Mouse (Mus musculus) cerebellum, adult 8-10 months (tissue): ENCODE data around the gene Thumpd3.
A peak's percentile ranks its signal among the peaks of the same experiment; 100 is the strongest.

ENCODE experiments used
- DNase-seq: peaks from one replicate; pipeline ENCODE4 v3.0.0; 2022

Gene Thumpd3

DNA sequence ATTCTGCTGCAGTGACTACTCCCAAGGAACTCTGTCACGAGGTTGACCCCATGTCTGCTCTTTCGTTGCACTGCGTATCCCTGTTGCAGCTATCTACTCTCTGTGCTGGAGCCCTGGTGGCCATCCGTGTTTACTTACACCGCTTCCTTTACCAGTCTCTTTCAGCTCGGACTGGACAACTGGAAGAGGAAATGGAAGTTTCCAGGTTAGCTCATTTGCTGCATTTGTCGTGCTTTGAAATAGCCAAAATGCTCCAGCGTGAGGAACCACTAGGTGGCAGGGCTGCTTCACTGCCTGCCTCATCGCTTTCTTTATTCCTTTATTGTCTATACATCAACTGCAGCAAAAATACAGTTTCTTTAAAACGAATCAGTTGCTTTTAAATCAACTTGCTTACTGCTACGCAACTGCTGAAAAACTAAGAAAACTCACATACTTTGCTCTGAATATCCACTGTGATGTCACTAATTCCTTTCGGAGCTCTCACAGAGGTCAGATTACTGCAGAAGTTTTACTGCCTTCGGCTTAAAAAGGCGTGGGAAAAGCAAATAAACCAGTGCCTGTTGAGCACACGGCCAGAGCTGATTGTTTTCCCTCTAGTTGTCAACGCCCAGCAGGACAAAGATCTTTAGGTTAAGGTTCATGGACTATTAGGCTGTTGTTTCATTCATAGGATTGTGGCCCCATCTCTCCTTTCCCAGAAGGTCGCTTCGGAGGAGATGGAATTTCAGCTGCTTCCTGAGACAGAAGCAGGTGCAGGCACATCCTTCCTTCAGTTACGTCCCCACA, 7.9 kb upstream of the Thumpd3 start:
- peak; percentile 68 for DNase-seq

GRCm38 (mm10) chr6:113038735-113039058, 7.3 kb upstream of the Thumpd3 start:
- no peak for DNase-seq

- no peak for DNase-seq
Observed at GRCm38 (mm10) chr6:113040319-113040718, 5.7 kb upstream of the Thumpd3 start.

DNA sequence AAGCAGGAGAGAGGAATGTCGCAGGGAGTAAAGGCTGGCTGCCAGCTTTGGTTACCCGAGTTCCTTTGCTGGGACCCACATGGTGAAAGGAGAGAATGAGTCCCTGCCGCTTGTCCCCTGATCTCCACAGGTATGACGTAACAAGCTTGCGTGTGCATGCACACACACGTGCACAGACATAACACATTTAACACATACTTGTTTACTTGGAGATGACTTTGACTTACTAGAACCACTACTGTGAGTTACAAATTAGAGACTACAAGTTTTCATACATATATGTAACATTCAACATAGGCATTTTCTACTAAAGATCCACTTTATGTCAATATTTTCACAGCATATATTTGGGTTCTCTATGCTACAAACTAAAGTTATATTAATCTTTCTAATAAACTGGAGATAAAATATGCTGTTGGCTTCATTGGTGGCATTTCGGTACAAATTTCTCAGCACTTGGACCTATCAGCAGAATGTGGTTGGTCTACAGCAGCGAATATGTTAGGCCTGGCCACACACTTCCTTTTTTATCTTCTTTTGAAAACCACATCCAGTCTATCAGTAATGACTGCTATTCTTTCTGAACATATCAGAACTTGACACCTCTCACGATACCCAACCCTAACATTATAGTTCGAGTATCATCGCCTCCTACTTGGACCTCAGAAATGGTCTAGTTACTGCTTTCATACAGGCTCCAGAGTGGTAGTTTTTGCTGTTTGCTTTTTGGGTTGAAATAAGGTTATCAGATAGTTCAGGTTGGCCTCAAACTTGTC, 4.6 kb upstream of the Thumpd3 start:
- DNase-seq: no peak

DNA sequence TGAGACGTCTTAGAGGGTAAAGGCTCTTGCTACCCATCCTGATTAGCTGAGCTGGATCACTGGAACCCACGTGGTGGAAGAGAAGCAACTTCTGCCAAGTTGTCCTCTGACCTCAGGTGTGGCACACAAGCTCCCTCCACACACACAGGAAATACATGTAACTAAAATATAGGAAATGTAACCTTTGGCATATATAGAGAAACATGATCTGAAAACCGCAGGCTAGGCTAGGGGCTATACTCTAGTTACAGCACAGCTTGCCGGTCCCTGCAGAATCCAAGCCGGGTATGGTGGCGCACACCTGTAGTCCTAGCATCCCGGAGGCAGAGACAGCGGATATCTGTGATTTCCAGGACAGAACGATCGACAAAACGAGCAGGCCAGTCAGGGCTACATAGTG, 450 bp upstream of the Thumpd3 start:
- DNase-seq: no peak

DNA sequence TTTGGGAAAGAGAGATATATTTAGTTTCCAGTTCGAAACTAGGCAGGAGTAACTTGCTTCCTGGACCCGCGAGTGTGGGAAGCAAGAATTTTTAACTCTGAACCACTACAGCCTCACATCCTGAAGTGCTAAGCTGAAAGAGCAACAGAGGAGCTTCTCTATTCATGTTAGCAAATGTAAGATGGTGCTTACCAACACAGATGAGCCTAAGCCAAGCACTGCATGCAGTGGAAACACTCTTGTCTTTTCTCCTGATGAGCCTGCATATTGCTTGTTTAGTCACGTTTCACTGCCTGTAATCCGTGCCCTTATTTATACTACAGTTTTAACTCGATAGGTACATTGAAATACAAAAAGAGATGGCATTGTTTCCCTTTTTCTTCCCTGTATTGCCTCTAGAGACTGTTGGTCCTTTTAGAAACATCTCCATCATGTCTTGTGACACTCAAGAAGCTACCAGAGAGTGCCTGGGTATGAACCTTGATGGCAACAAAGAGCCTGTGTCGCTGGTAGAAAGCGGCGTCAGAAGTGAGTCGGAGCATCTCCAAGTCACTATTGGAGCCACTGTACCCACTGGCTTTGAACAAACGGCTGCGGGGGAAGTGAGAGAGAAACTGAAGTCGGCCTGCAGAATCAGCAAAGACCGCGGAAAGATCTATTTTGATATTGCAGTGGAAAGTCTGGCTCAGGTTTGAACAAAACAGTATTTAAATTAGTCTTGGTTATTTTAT, 1.2 kb downstream of the Thumpd3 start:
- no peak for DNase-seq

DNA sequence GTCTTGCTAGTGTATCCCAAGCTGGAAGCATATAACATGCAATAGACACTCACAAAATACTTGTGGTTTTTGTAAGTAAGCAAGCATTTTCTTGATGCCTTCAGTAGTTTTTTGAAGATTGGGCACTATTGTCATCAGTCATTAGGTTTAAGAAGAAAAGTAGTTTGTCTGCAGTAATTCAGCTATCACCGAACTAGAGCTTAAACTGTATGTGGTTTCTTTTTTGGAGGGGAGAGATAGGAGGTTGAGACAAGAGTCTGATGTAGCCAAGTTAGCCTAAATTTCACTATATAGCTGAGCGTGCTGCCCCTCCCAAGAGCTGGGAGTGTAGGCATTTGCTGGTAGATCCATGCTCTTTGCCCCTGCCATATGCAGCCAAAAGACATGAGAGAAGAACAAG, 2.3 kb downstream of the Thumpd3 start:
- DNase-seq: no peak

GRCm38 (mm10) chr6:113049159-113049558, 3.1 kb downstream of the Thumpd3 start:
- no peak for DNase-seq

DNA sequence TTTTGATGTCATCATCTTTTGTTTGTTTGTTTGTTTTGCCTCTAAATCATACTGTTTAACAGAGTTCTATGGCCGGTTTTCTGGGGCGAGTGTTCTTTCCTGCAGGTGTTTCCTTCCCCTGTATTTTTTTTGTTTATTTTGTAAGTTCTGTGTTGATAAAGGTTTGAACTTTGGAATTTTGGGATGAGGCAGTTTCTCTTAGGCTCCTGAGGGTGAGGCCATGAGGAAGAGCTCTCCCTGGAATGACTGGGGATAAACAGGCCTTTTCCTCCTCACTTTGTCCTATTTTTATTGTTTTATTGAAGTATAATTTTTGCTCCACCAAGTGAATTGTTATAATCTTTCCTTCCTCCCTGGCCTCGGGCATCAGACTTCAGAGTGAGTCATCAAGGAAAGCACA, 6.9 kb downstream of the Thumpd3 start:
- DNase-seq: no peak

- no peak for DNase-seq
Observed at GRCm38 (mm10) chr6:113054552-113055107, 8.6 kb downstream of the Thumpd3 start.

- DNase-seq: no peak
Observed at GRCm38 (mm10) chr6:113060892-113061563, 15.0 kb downstream of the Thumpd3 start.

- DNase-seq: no peak
Observed at GRCm38 (mm10) chr6:113062253-113062652, 16.2 kb downstream of the Thumpd3 start.

GRCm38 (mm10) chr6:113063363-113063762, 17.3 kb downstream of the Thumpd3 start:
- no peak for DNase-seq

DNA sequence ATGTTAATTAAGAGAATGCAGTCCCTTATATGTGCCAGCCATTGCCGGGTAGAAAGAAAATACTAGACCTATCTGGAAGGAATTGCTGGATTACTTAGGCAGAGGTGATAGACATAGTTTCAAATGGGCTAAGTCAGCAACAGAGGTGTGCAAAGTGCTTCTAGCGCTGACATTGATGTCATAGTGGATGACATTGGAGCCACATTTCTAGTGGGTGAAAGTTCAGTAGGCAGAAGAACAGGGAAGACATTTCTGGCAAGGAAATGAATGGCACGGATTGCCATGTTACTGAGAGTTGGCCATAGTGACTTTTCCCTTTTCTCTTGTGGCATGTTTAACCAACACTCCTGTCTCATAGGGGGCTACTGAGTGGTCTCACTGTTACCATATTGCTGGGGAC, 19.2 kb downstream of the Thumpd3 start:
- no peak for DNase-seq

GRCm38 (mm10) chr6:113069154-113069553, 23.1 kb downstream of the Thumpd3 start:
- DNase-seq: no peak

DNA sequence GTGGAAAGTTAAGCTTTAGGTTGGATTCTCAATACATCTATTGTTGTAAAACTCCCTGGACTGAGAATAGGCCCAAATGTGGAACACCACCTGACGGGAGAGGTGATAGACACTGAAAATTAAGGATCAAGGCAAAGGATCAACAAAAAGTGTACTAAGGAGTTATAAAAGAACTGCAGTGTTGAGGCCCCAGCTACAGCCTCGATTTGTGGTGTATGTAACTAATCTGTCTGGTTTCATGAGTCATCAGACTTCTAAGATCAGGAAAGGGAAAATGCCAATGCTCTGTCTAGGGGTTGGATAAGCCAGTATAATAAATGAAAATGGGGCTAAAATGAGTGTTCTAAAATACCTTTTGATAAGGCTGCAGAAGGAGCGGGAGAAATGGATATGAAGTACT, 29.2 kb downstream of the Thumpd3 start:
- no peak for DNase-seq

DNA sequence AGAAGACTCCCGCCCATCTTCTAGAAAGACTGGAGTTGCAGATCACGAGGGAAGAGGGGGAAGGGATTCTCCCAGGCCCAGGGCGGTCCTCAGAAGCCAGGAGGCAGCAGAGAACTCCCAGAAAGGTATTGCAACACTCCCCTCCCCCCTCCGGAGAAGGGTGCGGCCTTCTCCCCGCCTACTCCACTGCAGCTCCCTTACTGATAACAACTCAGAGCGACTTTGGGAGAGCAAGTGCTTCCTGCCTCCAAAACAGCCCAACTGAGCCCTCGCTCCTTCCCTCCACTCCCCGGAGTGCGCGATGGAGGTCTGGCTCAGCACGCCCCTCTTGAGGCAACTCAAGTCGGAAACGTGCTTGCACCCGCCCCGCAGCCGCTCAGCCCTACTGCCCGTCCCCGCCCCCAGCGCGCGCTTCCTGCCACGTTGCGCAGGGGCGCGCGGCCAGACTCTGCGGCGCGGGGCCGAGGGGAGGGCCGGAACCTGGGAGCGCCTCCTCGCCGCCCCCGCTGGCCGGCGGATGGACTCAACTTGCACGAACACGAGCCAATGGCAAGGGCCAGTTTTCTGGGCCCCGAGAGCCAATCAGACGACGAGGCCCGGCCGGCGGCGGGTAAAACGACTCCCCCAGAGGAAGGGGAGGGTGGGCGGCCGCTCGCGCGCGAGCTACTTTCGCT, 30.1 kb downstream of the Thumpd3 start:
- peak; percentile 91 for DNase-seq

- DNase-seq: peak; percentile 98
Observed at GRCm38 (mm10) chr6:113076686-113077516, 30.9 kb downstream of the Thumpd3 start, which contains the start of gene Setd5. TSS of gene Setd5 (plus strand) at chr6:113077365.

- no peak for DNase-seq
Observed at GRCm38 (mm10) chr6:113077569-113078030, 31.6 kb downstream of the Thumpd3 start.

- peak; percentile 48 for DNase-seq
Observed at GRCm38 (mm10) chr6:113078031-113078721, 32.2 kb downstream of the Thumpd3 start.
